Mouse (Mus musculus) lung, adult 18-20 months (tissue): ENCODE data around the gene Camk1d.
"Not testable (repeated sequence)": the region's sequence is repeated elsewhere in the genome, so short reads cannot be mapped to it uniquely, and the experiment has no call there.

Experiments used
- DNase-seq, 2 experiments: peaks; one replicate each; pipeline ENCODE4 v3.0.0; 2022; ENCODE audit warnings: mixed read lengths in 2 of 2

Camk1d gene

DNA sequence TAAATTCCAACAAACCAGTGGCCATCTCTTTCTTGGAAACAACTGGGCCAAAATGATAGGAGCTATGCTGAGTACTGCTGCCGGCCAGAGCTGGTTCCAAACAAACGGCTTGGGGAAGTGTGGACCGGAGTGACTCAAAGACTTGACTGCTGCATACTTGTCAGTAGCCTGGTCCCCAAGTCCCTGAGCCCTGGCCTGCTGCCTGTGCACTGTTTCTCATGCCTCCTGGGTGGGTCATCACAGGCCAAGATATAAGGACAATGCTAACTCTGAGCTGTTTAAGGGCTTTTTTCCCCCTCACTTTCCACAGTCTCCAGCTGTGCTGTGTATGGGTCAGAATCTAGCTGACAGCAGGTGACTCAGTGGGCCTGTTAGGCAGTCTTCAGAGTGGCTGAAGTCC lies 409.2 kb downstream of the Camk1d start:
- no peak for DNase-seq

DNA sequence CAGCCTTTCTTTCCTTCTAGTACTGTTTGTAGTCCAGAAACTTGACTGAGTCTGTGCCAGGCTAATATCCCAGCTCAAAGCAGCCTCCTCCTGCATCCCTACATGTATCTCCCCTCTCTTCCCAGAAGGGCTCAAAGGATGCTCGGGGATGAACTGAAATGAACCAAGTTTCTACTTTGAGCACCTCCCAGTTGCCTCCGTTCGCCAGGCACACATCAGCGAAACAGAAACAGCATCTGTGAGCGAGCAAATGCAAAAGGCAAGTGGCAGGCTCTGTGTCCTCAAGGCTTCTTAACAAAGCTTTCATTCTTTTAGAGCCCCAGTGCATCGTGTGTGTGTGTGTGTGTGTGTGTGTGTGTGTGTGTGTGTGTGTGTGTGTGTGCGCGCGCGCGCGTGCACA lies 409.9 kb downstream of the Camk1d start:
- DNase-seq = no peak

DNA sequence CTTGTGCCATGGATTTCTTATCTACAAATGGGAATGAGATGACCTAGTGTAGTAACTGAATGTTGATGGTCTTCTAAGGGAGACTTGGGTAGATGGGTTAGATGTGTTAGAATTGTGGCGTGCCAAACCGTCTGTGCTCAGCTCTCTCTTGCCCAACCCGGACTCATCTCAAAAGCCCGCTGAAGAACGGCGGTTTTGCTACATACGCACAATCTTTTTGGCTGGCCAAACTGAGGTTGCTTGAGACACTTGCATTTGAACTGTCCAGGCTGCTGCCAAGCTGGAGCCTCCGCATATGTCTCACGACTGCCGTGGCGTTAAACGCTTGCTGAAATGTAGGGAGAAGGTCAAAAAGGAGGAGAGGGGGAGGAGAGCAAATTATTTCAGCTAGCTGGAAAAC lies 413.0 kb downstream of the Camk1d start:
- no peak for DNase-seq

DNA sequence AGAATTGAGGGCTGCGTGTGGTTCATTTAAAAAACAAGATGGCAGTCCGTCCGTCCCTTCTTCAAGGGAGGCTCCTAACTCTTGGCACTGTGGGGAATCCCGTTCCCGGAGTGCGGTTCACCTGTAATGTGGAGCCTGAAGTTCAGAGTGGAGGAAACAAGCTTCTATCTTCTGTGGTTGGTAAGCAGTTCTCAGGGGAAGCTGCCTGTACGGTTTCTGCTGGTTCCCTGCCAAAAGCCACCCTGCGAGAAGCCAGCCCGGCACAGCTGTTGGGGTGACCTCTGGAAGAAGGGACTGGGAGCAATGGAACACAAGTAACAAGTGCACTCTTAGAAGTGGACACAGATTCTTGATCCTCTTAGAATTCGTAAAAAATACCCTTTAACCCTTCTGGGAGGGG lies 416.2 kb downstream of the Camk1d start:
- peak in 1 of 2 experiments; percentile 5 for DNase-seq

DNA sequence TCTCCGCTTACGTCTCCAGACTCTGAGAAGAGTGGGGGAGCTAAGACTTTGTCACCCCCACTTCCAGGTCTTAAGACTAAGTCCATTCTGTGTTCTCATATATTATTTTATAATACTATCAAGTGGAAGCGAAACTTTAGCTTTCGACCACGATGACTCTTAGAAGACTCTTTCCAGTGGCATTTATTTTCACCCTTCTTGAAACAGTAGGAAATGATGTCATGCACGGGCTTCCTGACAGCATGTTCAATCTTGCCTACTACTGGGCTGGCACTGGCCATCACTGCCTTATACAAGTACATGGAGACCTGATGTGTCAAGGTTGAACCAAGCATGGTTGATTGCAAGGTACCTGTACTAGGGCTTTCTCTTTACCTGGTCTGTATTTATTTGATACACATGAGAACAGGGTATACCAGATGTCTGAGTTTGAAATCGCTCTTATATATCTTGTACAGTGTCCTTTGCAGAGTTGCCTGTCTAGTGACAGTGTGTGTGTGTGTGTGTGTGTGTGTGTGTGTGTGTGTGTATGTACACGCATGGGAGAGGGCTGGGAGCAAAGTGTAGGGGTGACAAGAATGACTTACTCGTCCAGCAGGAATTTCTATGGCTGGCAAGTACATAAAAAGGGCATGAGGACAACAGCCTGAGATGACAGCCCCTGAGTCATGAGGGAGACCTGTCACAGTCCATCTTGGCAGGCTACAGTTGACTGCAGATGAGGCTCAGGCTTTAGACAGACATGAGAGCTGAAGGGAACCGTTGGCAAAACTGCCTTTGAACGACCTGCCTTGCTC lies 417.4 kb downstream of the Camk1d start:
- DNase-seq = no peak

DNA sequence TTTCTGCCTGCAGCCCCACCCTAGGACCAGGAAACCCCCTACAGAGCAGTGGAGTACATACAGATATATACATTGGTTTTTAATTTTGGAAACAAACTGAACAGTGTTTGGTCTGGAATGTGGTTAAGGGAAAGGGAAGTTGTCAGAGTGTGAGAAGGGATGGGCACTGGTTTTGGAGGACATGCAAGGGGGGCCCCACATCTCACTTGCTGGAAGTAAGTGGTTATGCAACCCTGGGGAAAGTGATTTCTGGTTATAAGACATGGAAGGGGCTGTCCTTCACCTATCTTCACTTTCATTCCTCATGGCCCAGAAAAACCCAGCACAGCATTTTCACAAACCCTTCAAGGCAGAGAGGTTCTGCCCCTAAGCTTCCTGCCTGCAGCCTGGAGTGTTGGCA lies 419.2 kb downstream of the Camk1d start:
- DNase-seq = no peak

DNA sequence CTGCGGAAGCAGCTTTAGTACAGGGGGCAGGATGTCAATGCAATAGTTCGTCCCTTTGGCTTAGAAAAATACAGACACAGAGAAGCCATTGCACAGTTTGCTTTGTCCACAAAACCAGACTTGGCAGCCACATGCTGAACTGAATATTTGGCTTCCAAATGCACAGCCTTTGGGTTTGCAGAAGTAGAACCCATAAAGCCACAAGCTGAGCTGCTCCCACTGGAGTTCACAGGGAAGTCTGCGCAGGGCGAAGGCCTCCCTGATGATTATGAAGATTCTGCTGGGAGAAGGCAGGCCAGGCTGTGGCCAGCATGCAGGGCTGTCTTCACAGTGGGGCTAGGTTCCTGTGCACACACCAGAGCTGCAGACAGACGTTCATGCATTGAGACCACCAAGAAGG lies 419.9 kb downstream of the Camk1d start:
- no peak for DNase-seq

DNA sequence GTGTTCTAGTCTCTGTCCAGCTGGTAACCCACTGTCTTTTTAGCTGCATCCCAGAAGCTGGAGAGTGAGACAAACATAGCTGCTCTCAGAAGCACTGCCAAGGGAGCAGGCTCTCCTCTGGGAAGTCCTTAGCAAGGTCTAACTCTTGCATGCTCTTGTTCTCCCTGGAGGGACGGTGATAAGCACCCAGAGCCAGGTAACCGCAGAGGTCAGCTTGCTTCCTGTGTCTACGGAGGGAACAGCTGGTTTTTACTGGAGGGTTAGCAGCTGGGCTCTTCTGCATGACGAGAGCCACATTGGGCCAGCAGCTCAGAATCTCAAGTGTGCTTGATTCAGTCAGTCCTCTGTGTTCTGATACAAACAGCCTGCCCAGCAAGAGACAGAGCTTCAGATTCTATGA lies 425.7 kb downstream of the Camk1d start:
- no peak for DNase-seq

DNA sequence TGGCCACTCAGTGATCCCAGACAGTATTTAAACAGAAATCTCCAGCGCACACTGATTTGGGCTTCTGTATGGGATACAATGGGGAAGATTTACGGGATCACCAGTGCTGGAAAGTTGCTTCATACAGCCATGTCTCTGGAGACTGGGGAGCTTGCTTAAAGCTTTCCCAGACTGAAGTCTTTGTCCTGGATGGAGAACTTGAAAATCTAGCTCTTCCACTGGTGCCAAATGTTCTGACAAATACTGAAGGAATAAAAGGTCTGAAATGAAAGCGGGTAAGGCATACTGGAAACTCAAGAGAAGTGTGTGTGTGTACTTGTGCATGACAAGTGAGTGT lies 427.3 kb downstream of the Camk1d start:
- DNase-seq = no peak

DNA sequence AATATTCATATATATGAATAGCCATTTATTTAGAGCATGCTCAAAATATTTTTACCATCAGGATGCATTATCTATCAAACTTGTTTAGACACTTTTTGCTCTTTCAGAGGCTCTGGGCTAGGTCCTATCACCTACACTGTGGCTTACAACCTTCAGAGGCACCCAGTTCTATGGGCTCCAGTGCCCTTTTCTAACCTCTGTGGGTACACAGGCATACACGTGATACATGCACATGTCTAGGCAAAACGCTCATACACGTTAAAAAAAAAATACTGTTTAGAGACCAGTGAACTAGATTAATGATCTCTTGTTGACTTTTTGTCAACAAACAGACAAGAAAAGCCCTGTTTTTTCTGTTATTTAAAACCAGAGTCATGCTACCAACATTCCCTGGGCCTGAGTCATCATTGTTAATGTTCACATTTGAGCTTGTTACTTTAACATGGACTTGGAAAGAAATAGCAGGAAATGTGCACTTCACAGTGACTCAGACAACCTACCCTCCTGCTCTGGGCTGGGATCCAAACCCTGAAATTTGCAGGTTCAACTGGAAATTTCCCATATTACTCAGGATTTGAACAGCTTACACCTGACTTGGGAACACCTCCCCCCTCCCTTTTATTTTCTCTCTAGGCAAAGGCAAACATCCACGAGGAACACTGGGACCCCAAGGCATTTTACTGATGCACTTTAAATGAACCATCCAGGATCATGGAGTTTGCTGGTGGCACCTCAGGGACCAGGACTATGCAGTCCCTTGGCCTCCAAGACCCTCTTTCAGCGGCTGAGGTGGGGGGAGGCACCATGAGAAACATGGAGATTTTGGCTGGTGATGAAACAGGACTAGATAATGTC lies 427.9 kb downstream of the Camk1d start:
- DNase-seq = peak; percentile 8 to 34

DNA sequence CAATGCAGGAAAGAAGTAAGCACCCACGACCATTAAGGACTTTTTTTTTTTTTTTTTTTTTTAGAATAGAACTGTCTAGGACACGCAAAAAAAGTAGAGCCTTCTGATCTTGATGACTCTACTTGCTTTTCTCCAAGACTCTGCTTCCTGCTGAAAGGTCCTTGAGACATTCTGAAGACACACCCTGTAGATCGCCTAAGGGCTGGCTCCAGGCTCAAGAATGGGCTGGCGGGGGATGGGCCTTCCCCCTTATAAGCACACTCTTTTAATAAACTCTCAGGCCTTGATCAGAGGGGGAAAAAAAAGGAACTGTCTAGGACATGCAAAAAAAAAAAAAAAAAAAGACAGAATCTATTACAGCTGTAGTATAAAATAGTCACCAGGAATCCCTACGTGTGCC lies 430.0 kb downstream of the Camk1d start:
- no peak for DNase-seq

DNA sequence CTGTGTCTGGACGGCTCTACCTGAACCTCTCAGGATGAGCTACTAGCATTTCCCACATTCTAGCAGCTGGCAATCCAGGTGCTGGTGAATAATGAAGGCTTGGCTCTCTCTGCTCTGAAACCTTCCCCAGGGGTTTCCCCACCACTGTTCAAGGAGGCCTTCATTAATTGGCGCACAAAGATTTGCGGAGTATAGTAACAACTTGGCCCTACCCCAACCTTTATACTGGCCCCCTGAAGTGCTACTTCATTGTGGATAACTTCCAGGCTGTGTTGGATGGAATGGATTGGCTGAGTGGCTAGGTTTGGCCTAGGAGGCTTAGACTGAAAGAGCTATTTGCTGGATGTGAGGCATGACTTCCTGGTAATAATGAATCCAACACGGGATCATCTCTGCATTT lies 431.7 kb downstream of the Camk1d start:
- no peak for DNase-seq

DNA sequence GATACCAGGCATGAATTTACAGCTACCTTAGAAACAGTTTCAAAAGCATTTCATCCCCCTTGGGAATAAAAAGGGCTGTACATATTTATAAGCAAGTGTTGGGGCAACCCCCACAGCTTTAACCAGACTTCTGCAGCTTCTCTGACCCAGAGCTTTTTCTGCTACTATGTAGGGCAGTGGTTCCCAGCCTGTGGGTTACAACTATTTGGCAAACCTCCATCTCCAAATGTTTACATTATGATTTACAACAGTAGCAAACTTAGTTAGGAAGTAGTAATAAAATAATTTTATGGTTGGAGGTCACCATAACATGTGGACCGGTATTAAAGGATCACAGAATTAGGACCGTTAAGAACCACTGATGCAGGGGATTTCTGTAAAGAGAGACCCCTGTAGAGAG lies 446.3 kb downstream of the Camk1d start:
- no peak for DNase-seq

DNA sequence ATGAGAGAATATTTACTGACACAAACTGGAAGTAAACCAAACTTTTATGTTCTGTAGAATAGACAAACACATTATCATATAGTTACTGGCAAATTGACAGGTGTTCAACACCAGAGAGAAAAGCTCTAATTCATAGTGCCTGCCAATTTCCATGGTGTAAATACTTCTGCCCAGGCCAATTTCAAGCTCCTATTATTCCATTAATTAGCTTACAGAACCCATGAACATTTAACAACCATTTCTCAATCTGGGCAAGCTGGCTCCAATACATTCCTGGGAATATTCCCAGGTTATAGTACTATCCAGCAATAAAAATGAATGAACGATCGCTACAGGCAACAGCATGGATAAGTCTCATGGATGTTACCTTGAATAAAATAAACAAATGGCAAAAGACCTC lies 452.0 kb downstream of the Camk1d start:
- no peak for DNase-seq

DNA sequence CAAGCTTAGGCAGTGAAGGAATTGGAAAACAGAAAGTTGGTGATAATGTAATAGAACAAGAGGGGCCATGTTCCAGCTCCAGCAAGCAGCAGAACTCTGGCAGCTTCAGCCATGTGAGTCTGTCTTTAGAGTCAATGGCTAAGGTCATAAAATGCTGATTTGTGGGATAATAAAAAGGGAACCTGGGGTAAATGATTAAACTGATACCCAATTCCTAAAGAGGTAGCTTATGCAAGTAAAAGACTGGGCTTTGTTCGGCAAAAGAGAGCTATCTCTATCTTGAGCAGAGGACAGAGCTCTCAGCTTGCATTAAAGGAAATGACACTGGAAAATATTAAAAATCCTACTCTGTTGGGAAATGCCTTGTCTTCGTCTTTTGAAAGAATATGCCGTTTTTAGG lies 456.1 kb downstream of the Camk1d start:
- DNase-seq = no peak

DNA sequence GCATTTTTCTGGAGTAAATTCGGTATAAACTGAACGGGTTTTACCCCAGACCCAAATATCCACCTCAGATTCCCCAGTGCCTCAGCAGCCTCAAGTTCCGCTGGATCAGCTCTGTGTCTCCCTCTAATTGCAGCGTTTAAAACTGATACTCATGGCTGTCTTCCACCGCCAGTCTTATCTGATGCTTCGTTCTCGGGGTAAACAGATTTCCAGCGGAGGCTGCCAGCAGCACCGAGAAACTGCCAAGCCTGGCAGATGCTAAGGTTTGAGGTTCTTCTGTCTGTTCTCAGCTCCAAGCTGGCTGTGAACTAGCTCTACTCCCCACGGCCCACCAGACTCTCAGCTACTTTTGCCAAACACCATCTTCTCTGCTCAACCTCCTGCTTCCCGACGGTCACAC lies 464.3 kb downstream of the Camk1d start:
- DNase-seq = peak; percentile 27 to 36

DNA sequence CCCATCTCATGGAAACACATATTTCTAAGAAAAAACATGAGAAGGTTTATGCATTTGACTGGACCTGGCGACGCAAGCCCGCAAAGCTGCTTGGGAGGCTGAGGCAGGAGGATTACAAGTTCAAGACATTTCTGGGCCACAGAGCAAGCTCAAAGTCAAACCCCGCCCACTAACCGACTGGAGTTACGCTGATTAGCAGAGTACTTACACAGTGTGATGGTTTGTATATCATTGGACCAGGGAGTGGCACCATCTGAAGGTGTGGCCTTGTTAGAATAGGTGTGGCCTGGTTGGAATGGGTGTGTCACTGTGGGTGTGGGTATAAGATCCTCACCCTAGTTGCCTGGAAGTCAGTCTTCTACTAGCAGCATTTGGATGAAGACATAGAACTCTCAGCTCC lies 465.1 kb downstream of the Camk1d start:
- DNase-seq = not testable (repeated sequence)
